Mouse (Mus musculus): ENCODE measurements at regions not wholly inside any gene's neighbourhood (a gene's known extent, or its start where the extent isn't known, plus 50 kb on each side); places are given as distances from the start of the nearest gene placed in this dataset.

- TF ChIP-seq EP300 (optimal IDR thresholded peaks at IDR 0.05) (no peak), CTCF (IDR thresholded peaks at IDR 0.05; ENCODE audit: low read depth) (no peak)
Observed at GRCm38 (mm10) chr1:159440770-159441169, 82.8 kb upstream of the Tnr start.

Measured in stomach, postnatal 0 days (tissue).